Mouse (Mus musculus) embryonic facial prominence, embryonic 14.5 days (tissue): ENCODE measurements at regions not wholly inside any gene's neighbourhood (a gene's known extent, or its start where the extent isn't known, plus 50 kb on each side); places are given as distances from the start of the nearest gene placed in this dataset.
A peak's percentile ranks its signal among the peaks of the same experiment; 100 is the strongest.

ENCODE experiments used
- ATAC-seq: fragments of 200-750 bp; cut with Nextera tagmentation; 2 replicates; pipeline ENCODE4 v1.8.0; 2017; ENCODE audit warnings: low read depth, moderate number of reproducible peaks, moderate TSS enrichment
- DNase-seq: peaks from one replicate; pipeline ENCODE4 v3.0.0-alpha.2; 2015; ENCODE audit warnings: low spot score
- H3K27ac ChIP-seq: fragments of 300-500 bp; sonication (generic); replicated peaks from 2 replicates; pipeline ENCODE4 v1.5.1; 2014; ENCODE audit warnings: low read depth, mild to moderate bottlenecking, low read length, moderate library complexity
- H3K27me3 ChIP-seq: fragments of 300-500 bp; sonication (generic); replicated peaks from 2 replicates; pipeline ENCODE4 v1.6.1; 2014; ENCODE audit warnings: low read length; ENCODE audit not compliant: control insufficient read depth, insufficient read depth
- H3K36me3 ChIP-seq: fragments of 300-500 bp; sonication (generic); 2 replicates; pipeline ENCODE4 v1.6.1; 2014; ENCODE audit warnings: low read length, mixed read lengths; ENCODE audit not compliant: control insufficient read depth, insufficient read depth
- H3K4me1 ChIP-seq: fragments of 300-500 bp; sonication (generic); 2 replicates; pipeline ENCODE4 v1.6.1; 2014; ENCODE audit warnings: antibody characterized with exemption, low read length; ENCODE audit not compliant: control insufficient read depth, insufficient read depth
- H3K4me2 ChIP-seq: fragments of 300-500 bp; sonication (generic); 2 replicates; pipeline ENCODE4 v1.6.1; 2014; ENCODE audit warnings: low read depth, mild to moderate bottlenecking, low read length, moderate library complexity, mixed read lengths
- H3K4me3 ChIP-seq: fragments of 300-500 bp; sonication (generic); 2 replicates; pipeline ENCODE4 v1.5.1; 2014; ENCODE audit warnings: low read depth, mild to moderate bottlenecking, low read length
- H3K9ac ChIP-seq: fragments of 300-500 bp; sonication (generic); 2 replicates; pipeline ENCODE4 v1.6.1; 2014; ENCODE audit warnings: low read depth, mild to moderate bottlenecking, low read length, moderate library complexity, mixed read lengths
- H3K9me3 ChIP-seq: fragments of 300-500 bp; sonication (generic); 2 replicates; pipeline ENCODE4 v1.6.1; 2016; ENCODE audit warnings: low read length; ENCODE audit not compliant: control insufficient read depth
- WGBS: fragments of 180-500 bp; shearing (Covaris S2); extraction: QIAGEN DNeasy Blood & Tissue Kit; methylation state at CpG from one replicate; pipeline ENCODE4 v1.1.7; 2014; 5-methylcytosine and 5-hydroxymethylcytosine counted together

DNA sequence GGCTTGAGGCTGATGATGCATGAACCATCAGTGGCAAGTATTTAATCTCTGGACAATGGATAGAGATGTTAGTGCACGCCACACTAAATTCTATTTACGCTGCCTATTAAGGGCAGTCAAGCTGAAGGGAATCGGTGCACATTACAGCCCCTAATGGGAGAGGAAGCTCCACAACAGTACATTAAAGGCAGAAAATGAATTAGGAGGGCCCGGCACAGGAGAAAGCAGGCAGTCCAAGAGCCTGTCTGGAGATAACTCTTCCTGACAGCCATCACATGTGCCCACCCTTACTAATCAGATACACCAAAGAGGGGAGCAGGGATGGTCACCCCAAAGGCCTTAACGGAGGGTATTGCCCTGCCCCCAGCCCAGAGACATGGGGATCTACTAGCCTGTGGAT lies 118.7 kb upstream of the Mafb start:
- no peaks in the 10 kb centered on the region for H3K9me3 ChIP-seq
- peak; percentile 34 for DNase-seq

DNA sequence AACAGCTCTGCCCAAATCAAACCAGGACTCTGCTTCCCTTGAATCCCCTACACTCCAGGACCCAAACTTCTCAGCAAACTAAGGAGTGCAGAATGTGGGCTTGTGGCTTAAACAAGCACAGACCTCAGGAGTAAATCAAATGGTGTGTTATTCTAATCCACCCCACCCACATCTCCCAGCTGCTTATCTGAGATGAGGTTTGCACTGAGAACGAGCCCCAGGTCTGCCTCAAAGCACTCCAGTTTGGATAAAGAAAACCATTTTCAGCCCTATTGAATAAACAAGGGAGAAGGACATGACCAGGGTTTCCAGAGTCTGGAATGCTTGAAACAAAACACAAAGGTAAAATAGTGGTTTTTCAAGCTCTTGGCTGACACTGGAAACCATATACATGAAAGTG lies 132.9 kb upstream of the Mafb start:
- Histone ChIP-seq H3K4me2 (no peak overlapping the region), H3K36me3 (no peaks in the 10 kb centered on the region), H3K27ac (no peak overlapping the region), H3K4me1 (no peaks in the 10 kb centered on the region), H3K4me3 (no peak overlapping the region), H3K9ac (no peak overlapping the region), H3K9me3 (no peaks in the 10 kb centered on the region), H3K27me3 (no peaks in the 10 kb centered on the region)
- DNase-seq, result no peak
- WGBS, result 23% methylated on average over 1 of the region's 1 CpGs
- ATAC-seq, result no peak

More for the DNA sequence above, 118.7 kb upstream of the Mafb start:
- Histone ChIP-seq H3K27me3 (no peaks in the 10 kb centered on the region), H3K4me1 (no peaks in the 10 kb centered on the region), H3K4me3 (no peak overlapping the region), H3K4me2 (no peak overlapping the region), H3K36me3 (no peaks in the 10 kb centered on the region), H3K9ac (no peak overlapping the region), H3K27ac (no peak overlapping the region)
- peak; percentile 47; the same call in 1 of the 2 replicates for ATAC-seq
- WGBS, result 88% methylated on average over 5 of the region's 5 CpGs

DNA sequence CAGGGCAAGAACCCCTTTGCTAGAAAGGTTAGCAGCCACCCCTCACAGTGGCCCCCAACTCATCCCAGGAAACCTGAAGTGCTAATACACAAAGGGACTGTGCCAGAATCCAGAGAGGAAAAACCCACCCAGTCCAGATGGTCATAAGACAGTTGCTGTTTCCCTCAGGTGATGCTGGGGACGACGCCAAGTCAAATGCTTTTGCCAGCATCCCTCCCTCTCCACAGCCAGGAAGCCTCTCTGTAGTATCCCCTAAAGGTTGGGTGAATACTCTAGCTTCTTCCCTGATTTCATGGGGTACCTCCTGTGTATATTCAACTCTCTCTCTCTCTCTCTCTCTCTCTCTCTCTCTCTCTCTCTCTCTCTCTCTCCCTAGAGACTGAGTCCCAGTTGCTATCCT lies 136.0 kb upstream of the Mafb start:
- Histone ChIP-seq H3K9me3 (no peaks in the 10 kb centered on the region), H3K9ac (no peak overlapping the region), H3K4me2 (no peak overlapping the region), H3K27ac (no peak overlapping the region), H3K4me1 (no peaks in the 10 kb centered on the region), H3K4me3 (no peak overlapping the region), H3K36me3 (no peaks in the 10 kb centered on the region), H3K27me3 (no peaks in the 10 kb centered on the region)
- ATAC-seq (no peak), DNase-seq (no peak)
- 73% methylated on average over 2 of the region's 2 CpGs for WGBS

DNA sequence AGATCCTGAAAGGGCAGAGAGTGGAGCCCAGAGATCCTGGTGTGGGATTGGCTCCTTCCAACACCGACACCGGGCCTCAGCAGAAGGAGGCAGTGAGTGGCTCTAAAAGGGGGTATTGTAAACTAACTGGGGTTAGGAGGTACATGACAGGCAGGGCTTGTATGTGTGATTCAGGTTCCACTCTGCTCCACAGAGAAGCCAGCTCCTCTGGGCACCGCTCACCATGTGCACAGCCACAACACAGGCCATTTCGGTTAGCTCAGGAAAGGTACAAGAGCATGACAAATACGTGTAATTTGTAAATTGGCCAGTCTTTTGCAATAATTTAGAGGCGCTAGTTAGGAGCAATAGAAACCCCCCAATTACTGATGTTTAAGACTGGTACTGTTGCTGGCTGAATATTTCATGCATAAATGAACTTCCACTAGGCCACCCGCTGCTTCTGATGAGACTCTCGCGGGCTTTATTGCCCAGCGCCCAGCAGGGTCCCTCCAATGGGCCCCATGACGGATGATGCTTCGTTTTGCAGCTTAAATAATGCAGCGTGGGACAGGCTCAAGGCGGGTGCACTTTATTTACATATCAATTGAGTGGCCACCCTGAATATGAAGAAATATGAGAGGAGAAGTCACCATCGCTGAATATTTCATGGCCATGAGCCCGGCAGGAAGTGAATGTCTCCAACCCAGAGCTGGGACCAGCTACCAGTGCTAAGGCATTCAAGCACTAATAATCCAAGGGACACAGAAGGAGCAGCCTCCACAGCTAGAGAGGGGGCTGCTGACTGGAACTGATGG lies 136.9 kb upstream of the Mafb start:
- Histone ChIP-seq H3K27ac (no peak overlapping the region), H3K27me3 (no peaks in the 10 kb centered on the region), H3K4me3 (no peak overlapping the region), H3K9ac (no peak overlapping the region), H3K4me1 (no peaks in the 10 kb centered on the region), H3K4me2 (no peak overlapping the region), H3K9me3 (no peaks in the 10 kb centered on the region), H3K36me3 (no peaks in the 10 kb centered on the region)
- DNase-seq, result peak; percentile 4
- ATAC-seq, result no peak
- WGBS, result 71% methylated on average over 16 of the region's 16 CpGs

DNA sequence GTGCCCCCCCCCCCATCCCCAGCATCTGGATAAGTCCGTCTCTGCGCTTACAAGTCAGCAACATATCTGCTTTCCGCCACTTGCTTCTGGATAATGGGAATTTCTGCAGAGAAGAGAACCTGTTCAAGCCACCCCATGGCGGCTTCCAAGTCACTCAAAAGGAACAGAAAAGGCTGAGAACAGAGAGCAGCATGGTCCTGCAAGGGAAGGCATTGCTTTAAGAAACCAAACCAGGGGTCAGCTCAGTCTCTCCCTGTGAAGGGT lies 137.5 kb upstream of the Mafb start:
- WGBS, result 81% methylated on average over 4 of the region's 4 CpGs
- Histone ChIP-seq H3K4me2 (no peak overlapping the region), H3K27me3 (no peaks in the 10 kb centered on the region), H3K27ac (no peak overlapping the region), H3K36me3 (no peaks in the 10 kb centered on the region), H3K9me3 (no peaks in the 10 kb centered on the region), H3K4me3 (no peak overlapping the region), H3K9ac (no peak overlapping the region), H3K4me1 (no peaks in the 10 kb centered on the region)
- no peak for DNase-seq
- no peak for ATAC-seq

DNA sequence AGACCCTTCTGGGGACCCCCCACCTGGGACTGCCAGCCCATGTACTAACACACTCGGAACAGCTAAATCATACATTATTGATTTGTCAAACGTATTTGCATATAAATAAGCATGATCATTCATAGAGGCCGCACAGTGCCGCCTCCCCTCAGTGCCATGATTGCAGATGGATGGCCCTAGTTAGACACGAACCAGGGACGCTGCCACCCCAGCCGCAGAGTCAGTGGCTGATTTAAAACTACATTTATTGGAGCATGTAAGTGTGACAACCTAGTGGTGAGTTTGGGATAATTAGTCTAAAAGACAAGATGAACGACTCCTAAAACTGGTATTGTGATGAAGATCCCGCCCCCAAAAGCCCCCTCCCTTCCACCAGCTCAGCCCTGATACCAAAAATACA lies 138.3 kb upstream of the Top1 start:
- ATAC-seq, result no peak
- peaks cover 4% of the 10 kb centered on the region; the same call in 1 of the 2 replicates for H3K4me1 ChIP-seq
- no peak overlapping the region for H3K9ac ChIP-seq
- DNase-seq, result no peak
- H3K4me2 ChIP-seq, result no peak overlapping the region
- no peak overlapping the region for H3K4me3 ChIP-seq
- no peaks in the 10 kb centered on the region for H3K27me3 ChIP-seq
- 76% methylated on average over 9 of the region's 9 CpGs for WGBS
- H3K27ac ChIP-seq, result no peak overlapping the region
- H3K36me3 ChIP-seq, result no peaks in the 10 kb centered on the region
- no peaks in the 10 kb centered on the region for H3K9me3 ChIP-seq

DNA sequence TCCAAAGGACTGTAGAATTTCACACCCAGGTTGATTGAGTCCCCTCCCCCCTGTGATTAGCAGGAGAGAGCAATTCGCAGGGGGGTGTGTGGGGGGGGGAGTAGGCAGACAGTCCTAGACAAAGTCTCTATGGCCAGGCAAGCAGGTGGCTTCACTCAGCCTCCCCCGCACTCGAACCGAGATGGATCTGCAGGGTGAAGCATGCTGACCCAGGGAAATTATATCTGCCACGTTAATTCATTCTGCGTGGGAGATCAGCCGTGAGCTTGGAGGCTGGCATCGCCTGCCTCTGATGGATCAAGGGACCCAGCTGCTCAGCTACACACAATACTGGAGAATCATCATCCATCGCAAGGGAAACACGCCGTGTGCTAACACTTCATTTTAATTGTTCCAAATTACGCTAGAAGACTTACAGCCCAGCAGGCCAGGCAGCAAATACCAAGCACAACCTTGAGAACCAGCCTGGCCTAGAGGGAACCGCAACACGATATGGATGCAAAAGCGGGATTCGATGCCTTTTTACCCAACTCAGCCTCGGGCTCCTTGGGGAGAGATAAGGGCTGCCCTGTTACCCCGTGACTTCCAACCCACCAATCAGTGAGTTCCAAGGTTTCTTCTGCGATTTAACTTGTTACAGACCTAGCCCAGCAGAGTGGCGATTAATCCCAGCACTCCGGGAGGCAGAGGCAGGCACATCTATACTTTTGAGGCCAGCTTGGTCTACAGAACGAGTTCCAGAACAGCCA lies 137.7 kb upstream of the Top1 start:
- ATAC-seq (peak; percentile 66; the same call in 1 of the 2 replicates), DNase-seq (peak; percentile 40)
- Histone ChIP-seq H3K4me2 (no peak overlapping the region), H3K27ac (no peak overlapping the region), H3K4me3 (no peak overlapping the region), H3K9me3 (no peaks in the 10 kb centered on the region), H3K36me3 (no peaks in the 10 kb centered on the region), H3K9ac (no peak overlapping the region), H3K4me1 (peaks cover 4% of the 10 kb centered on the region; the same call in 1 of the 2 replicates), H3K27me3 (no peaks in the 10 kb centered on the region)
- WGBS, result 43% methylated on average over 22 of the region's 22 CpGs

DNA sequence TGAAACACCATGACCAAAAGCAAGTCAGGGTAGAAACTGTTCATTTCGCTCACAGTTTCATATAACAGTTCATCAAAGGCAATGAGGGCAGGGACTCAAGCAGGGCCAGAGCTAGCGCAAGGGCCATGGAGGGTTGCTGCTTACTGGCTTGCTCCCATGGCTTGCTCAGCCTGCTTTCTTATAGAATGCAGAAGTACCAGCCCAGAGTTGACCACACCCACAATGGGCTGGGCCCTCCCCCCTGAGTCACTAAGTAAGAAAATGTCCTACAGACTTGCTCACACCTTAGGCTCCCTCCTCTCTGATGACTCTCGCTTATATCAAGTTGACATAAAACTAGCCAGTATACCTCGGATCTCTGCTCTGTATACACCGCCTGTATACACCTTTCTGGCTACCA lies 135.5 kb upstream of the Top1 start:
- no peak overlapping the region for H3K4me2 ChIP-seq
- no peak for DNase-seq
- peaks cover 4% of the 10 kb centered on the region; the same call in 1 of the 2 replicates for H3K4me1 ChIP-seq
- H3K27me3 ChIP-seq, result no peaks in the 10 kb centered on the region
- no peak for ATAC-seq
- H3K9ac ChIP-seq, result no peak overlapping the region
- H3K9me3 ChIP-seq, result no peaks in the 10 kb centered on the region
- no peak overlapping the region for H3K27ac ChIP-seq
- H3K4me3 ChIP-seq, result no peak overlapping the region
- no peaks in the 10 kb centered on the region for H3K36me3 ChIP-seq
- WGBS, result 85% methylated on average over 5 of the region's 5 CpGs
